Mouse (Mus musculus) heart, postnatal 0 days (tissue): ENCODE data around the gene Tacc3. TPM values are rescaled to one million over a fixed set of nuclear protein-coding genes. Genes with fewer than 3 reads are reported as not detected.
A peak's percentile ranks its signal among the peaks of the same experiment; 100 is the strongest.

ENCODE experiments used
- ATAC-seq: fragments of 200-750 bp; cut with Nextera tagmentation; 2 replicates; pipeline ENCODE4 v1.8.0; 2017; ENCODE audit warnings: low read depth, moderate number of reproducible peaks, moderate library complexity; ENCODE audit not compliant: insufficient read depth
- DNase-seq: peaks from one replicate; pipeline ENCODE4 v3.0.0-alpha.2; 2016; ENCODE audit warnings: low spot score
- H3K27ac ChIP-seq: fragments of 300-500 bp; sonication (generic); 2 replicates; pipeline ENCODE4 v1.5.1; 2014; ENCODE audit warnings: low read depth, mild to moderate bottlenecking
- H3K27me3 ChIP-seq: fragments of 300-500 bp; sonication (generic); 2 replicates; pipeline ENCODE4 v1.6.1; 2014; ENCODE audit warnings: low read length, mixed read lengths; ENCODE audit not compliant: control insufficient read depth, insufficient read depth
- H3K36me3 ChIP-seq: fragments of 300-500 bp; sonication (generic); replicated peaks from 2 replicates; pipeline ENCODE4 v1.6.1; 2014; ENCODE audit warnings: low read length, mixed read lengths; ENCODE audit not compliant: control insufficient read depth, insufficient read depth
- H3K4me1 ChIP-seq: fragments of 300-500 bp; sonication (generic); 2 replicates; pipeline ENCODE4 v1.6.1; 2014; ENCODE audit warnings: antibody characterized with exemption; ENCODE audit not compliant: control insufficient read depth, insufficient read depth
- H3K4me2 ChIP-seq: fragments of 300-500 bp; sonication (generic); 2 replicates; pipeline ENCODE4 v1.6.1; 2014; ENCODE audit warnings: low read depth, mild to moderate bottlenecking, low read length, moderate library complexity
- H3K4me3 ChIP-seq: fragments of 300-500 bp; sonication (generic); 2 replicates; pipeline ENCODE4 v1.5.1; 2014; ENCODE audit warnings: low read depth, low read length
- H3K9ac ChIP-seq: fragments of 300-500 bp; sonication (generic); replicated peaks from 2 replicates; pipeline ENCODE4 v1.6.1; 2014; ENCODE audit warnings: low read depth, low read length, mixed read lengths
- H3K9me3 ChIP-seq: fragments of 300-500 bp; sonication (generic); replicated peaks from 2 replicates; pipeline ENCODE4 v1.6.1; 2016; ENCODE audit warnings: low read length; ENCODE audit not compliant: control insufficient read depth
- CTCF ChIP-seq: IDR thresholded peaks from 2 replicates; pipeline ENCODE4 v1.5.1; 2016; ENCODE audit warnings: antibody characterized with exemption, control low read depth, low read depth
- EP300 ChIP-seq: IDR thresholded peaks from 2 replicates; pipeline ENCODE4 v1.6.1; 2016; ENCODE audit warnings: antibody characterized with exemption, low read depth
- WGBS: fragments of 180-500 bp; shearing (Covaris S2); extraction: QIAGEN DNeasy Blood & Tissue Kit; methylation state at CpG from one replicate; pipeline ENCODE4 v1.1.7; 2014; 5-methylcytosine and 5-hydroxymethylcytosine counted together
- polyA plus RNA-seq: library from polyadenylated mRNA; unstranded; fragments of >200 nt; fragmentation: Nextera tagmentation; extraction: Ambion mirVana; gene quantifications from 2 replicates; pipeline ENCODE4 v1.2.1, GENCODE M21; 2015
- total RNA-seq: library from RNA; depleted of rRNA; stranded (reverse); fragments of >200 nt; gene quantifications from 2 replicates; pipeline ENCODE4 v1.2.3, GENCODE M21; 2014; ENCODE audit warnings: low replicate concordance

Tacc3 gene
- total and polyA plus RNA-seq, 2 experiments from 2014 or later = 39.4 to 42.1 TPM

DNA sequence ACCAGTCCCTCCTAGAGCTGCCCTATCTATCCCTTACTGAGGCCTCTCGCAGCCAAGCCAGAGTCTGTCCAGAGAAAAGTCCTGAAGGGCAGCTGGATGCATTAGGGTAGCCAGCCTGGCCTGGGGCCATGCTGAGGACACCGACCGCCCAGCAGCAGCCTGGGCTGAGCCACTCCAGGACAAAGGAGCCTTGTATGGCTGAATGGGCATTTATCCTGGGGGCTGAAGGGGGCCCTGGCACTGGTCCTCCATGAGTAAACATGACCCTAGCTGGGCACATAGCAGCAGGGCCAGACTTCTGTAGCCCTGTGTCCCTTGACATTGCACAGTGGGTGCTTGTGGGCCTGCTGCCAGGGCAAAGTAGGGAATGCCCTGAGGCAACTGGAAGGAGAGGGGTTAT, 16.5 kb downstream of the Tacc3 start:
- 36% methylated on average over 3 of the region's 3 CpGs for WGBS
- TF ChIP-seq EP300 (no peak), CTCF (no peak)
- Histone ChIP-seq H3K4me3 (no peak overlapping the region), H3K27ac (no peak overlapping the region), H3K4me2 (no peak overlapping the region), H3K36me3 (peaks cover 38% of the 10 kb centered on the region), H3K9ac (no peak overlapping the region), H3K27me3 (no peaks in the 10 kb centered on the region), H3K4me1 (peaks cover 5% of the 10 kb centered on the region; the same call in 1 of the 2 replicates), H3K9me3 (no peaks in the 10 kb centered on the region)
- DNase-seq (peak; percentile 15), ATAC-seq (peak; percentile 51; the same call in 1 of the 2 replicates)

DNA sequence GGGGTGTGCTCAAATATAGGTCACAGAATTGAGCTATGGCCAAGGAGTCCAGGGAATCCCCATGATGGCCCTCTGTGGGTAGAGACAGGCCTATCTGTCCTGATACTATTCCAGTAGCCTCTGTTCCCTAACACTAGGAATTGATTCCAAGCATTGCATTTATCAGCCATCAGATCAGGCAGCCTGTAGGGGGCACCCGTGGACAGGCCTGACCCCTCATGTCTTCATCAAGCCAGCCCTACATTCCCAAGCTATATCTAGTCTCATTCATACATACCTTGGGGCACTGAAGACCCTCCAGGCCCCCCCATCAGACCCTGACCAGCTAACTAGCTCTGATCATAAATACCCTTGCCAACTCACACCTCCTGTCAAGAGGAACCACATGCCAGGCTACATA, 18.0 kb downstream of the Tacc3 start:
- 3% methylated on average over 1 of the region's 1 CpGs for WGBS
- Histone ChIP-seq H3K27me3 (no peaks in the 10 kb centered on the region), H3K27ac (no peak overlapping the region), H3K36me3 (peaks cover 23% of the 10 kb centered on the region), H3K4me2 (no peak overlapping the region), H3K9me3 (no peaks in the 10 kb centered on the region), H3K9ac (no peak overlapping the region), H3K4me3 (no peak overlapping the region), H3K4me1 (peaks cover 5% of the 10 kb centered on the region; the same call in 1 of the 2 replicates)
- DNase-seq (no peak), ATAC-seq (no peak)
- TF ChIP-seq EP300 = no peak
- TF ChIP-seq CTCF = peak; percentile 55

DNA sequence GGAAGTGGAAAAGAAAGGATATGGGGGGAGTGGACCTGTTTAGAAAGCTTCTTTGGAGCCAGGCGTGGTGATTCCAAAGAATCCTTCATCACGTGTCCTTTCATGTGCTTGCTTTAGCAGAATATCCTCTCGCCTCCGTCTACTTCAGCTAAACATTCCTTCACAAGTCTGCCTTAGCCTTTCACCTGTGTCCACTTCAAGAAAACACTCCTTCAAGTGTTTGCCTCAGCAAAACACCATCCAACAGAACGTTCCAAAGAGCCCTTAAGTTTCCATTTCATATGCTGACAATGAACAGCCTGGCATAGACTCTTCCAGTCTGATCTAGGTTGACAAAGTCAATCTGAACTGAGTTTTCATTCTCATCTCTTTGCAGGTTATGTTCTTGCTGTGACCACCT, 20.3 kb downstream of the Tacc3 start:
- Histone ChIP-seq H3K4me3 (no peak overlapping the region), H3K9me3 (no peaks in the 10 kb centered on the region), H3K4me1 (peaks cover 5% of the 10 kb centered on the region; the same call in 1 of the 2 replicates), H3K4me2 (no peak overlapping the region), H3K27ac (no peak overlapping the region), H3K36me3 (0 out of 2 replicates have a peak, but pooled peaks cover 3% of the 10 kb centered on the region), H3K27me3 (no peaks in the 10 kb centered on the region), H3K9ac (no peak overlapping the region)
- 68% methylated on average over 5 of the region's 5 CpGs for WGBS
- no peak for DNase-seq
- ATAC-seq = no peak
- no peak for TF ChIP-seq CTCF

DNA sequence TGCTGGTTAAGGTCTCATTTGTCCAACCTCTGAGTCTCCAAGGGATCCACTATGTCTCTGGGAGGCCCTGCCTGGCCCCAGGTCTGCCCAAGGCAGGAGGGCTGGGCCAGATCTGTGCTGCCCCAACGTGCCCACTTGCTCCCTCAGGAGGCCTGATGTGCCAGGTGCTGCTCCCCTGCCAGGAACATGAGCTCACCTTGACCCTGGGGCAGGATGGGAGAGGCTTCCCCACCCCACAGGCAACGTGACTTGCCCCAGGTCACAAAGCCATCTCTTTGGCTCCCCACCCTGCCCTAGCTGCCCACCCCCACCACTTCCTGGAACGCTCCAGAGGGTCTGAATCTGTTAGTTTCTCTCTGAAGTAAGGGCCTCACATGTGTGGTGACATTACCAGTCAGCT, 23.1 kb downstream of the Tacc3 start:
- no peak for TF ChIP-seq CTCF
- TF ChIP-seq EP300 = no peak
- no peak overlapping the region for H3K4me2 ChIP-seq
- WGBS = 48% methylated on average over 3 of the region's 3 CpGs
- no peak overlapping the region for H3K27ac ChIP-seq
- H3K4me1 ChIP-seq = no peaks in the 10 kb centered on the region
- no peaks in the 10 kb centered on the region for H3K36me3 ChIP-seq
- DNase-seq (no peak), ATAC-seq (no peak)
- H3K9ac ChIP-seq = no peak overlapping the region
- H3K9me3 ChIP-seq = no peaks in the 10 kb centered on the region
- H3K4me3 ChIP-seq = no peak overlapping the region
- H3K27me3 ChIP-seq = no peaks in the 10 kb centered on the region

DNA sequence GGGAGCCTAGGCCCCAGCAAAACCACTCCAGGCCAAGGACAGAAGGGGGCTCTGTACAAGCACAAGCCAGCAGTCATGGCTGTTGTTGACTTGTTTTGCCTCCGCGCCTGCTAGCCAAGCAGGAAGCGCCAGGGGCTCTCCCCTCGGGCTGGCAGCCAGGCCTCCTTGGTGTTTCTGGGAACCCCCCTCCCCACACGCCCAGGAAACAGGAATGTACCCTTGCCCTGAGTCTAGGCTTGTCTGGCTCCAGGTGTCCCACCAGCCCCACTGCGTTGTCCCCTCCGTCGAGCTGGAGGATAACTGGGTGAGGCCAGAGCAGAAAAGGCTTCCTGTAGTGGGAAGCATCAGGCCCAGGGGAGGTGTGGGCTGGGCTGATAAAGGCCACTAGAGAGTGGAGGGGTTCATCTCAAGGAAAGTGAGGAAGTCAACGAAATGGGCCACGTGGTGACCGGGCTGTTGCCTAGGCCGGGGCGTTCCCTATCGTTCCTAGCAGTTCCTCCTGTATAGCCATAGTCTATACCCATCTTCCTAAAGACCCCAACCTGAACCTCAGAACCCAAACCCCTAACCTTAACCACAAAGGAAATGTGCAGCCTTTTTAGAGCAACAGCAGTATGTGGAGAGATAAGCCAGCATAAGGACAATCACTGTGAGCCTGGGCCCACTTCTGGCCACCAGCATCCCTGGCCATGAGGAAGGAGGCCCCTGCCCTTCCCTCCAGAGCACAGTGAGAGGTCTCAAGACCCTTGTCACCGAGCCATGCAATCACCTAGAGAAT, 23.9 kb downstream of the Tacc3 start:
- no peak for TF ChIP-seq CTCF
- TF ChIP-seq EP300 = no peak
- H3K4me1 ChIP-seq = no peaks in the 10 kb centered on the region
- ATAC-seq (no peak), DNase-seq (no peak)
- WGBS = 54% methylated on average over 15 of the region's 15 CpGs
- H3K36me3 ChIP-seq = no peaks in the 10 kb centered on the region
- H3K27ac ChIP-seq = no peak overlapping the region; the same call in 1 of the 2 replicates
- no peak overlapping the region for H3K9ac ChIP-seq
- H3K4me3 ChIP-seq = no peak overlapping the region
- H3K27me3 ChIP-seq = no peaks in the 10 kb centered on the region
- no peak overlapping the region for H3K4me2 ChIP-seq
- H3K9me3 ChIP-seq = no peaks in the 10 kb centered on the region

DNA sequence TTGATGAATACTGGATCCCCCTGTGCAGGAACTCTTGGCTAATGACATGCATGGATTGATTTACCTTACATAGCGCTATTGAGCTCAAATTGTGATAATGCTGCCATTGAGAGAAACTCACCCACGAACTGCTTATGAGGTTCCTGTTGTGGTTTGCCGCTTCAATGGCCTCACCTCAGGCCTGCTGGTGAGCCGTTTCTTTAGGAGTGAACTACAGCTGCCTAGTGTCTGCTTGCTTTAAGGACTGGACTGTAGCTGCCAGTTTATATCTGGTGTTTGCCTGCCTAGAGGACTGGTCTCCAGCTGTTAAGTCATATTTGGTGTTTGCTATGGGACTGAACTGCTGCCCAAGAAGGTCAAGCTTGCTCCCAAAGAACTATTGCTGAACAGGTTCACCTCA, 25.0 kb downstream of the Tacc3 start:
- Histone ChIP-seq H3K4me3 (no peak overlapping the region), H3K36me3 (no peaks in the 10 kb centered on the region), H3K9ac (no peak overlapping the region), H3K4me1 (peaks cover 3% of the 10 kb centered on the region; the same call in 1 of the 2 replicates), H3K4me2 (no peak overlapping the region), H3K27me3 (no peaks in the 10 kb centered on the region), H3K27ac (no peak overlapping the region), H3K9me3 (no peaks in the 10 kb centered on the region)
- 82% methylated on average over 4 of the region's 4 CpGs for WGBS
- DNase-seq (no peak), ATAC-seq (no peak)
- TF ChIP-seq EP300 (no peak), CTCF (no peak)
